Mouse (Mus musculus) erythroblast, embryonic 14.5 days (primary cell): ENCODE results near the gene Tecrl.

Experiments used
- GATA1 ChIP-seq: IDR thresholded peaks from 2 replicates; pipeline ENCODE4 v1.6.1; 2012; ENCODE audit warnings: low read length, inconsistent platforms, mixed read lengths
- TAL1 ChIP-seq: IDR thresholded peaks from 3 replicates; pipeline ENCODE4 v1.6.1; 2012; ENCODE audit warnings: low read length, inconsistent platforms, mixed read lengths

DNA sequence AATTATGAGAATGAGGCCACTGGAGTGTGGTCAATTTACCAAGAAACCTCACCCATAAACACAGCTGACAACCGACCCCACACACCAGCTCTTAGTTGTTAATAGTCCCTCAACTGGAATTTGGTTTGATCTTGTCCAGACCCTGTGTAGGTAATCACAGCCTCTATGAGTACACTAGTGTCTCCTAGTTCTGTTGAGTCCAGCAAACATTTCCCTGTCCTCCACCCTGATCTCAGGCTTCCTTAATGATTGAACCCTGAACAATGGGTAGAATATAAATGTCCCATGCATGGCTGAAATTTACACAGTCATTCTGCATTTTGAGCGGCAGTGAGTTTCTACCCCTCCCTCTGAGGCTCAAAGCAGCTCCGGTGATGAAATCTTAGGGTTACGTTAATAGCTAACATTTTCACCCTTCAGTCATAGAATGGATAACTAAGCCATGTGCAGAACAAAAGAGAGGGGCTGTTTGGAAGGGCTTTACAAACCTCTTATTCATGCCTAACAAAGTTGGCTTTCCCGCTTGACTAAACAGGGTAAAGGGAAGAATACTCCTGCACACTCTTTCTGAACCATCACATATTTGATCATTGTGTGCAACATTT, 116.0 kb downstream of the Tecrl start:
- TF ChIP-seq TAL1 = no peak
- TF ChIP-seq GATA1 = no peak
